Mouse (Mus musculus) midbrain, embryonic 16.5 days (tissue): ENCODE data around the gene Gm12166. TPM values are rescaled to one million over a fixed set of nuclear protein-coding genes. Genes with fewer than 3 reads are reported as not detected.
A peak's percentile ranks its signal among the peaks of the same experiment; 100 is the strongest.
"Not testable (repeated sequence)": the region's sequence is repeated elsewhere in the genome, so short reads cannot be mapped to it uniquely, and the experiment has no call there.

Experiments used
- ATAC-seq: fragments of 200-750 bp; cut with Nextera tagmentation; 2 replicates; pipeline ENCODE4 v1.8.0; 2017; ENCODE audit warnings: moderate TSS enrichment
- H3K27ac ChIP-seq: fragments of 300-500 bp; sonication (generic); 2 replicates; pipeline ENCODE4 v1.5.1; 2014; ENCODE audit warnings: mild to moderate bottlenecking, low read length, mixed read lengths
- H3K27me3 ChIP-seq: fragments of 300-500 bp; sonication (generic); 2 replicates; pipeline ENCODE4 v1.6.1; 2014; ENCODE audit warnings: low read depth, low read length, mixed read lengths; ENCODE audit not compliant: control insufficient read depth, insufficient read depth
- H3K36me3 ChIP-seq: fragments of 300-500 bp; sonication (generic); 2 replicates; pipeline ENCODE4 v1.6.1; 2014; ENCODE audit warnings: mild to moderate bottlenecking, low read length, moderate library complexity, mixed read lengths; ENCODE audit not compliant: control insufficient read depth, insufficient read depth
- H3K4me1 ChIP-seq: fragments of 300-500 bp; sonication (generic); 2 replicates; pipeline ENCODE4 v1.6.1; 2014; ENCODE audit warnings: mild to moderate bottlenecking, low read length, mixed read lengths; ENCODE audit not compliant: control insufficient read depth, insufficient read depth
- H3K4me2 ChIP-seq: fragments of 300-500 bp; sonication (generic); 2 replicates; pipeline ENCODE4 v1.6.1; 2014; ENCODE audit warnings: mild to moderate bottlenecking, low read length, mixed read lengths
- H3K4me3 ChIP-seq: fragments of 300-500 bp; sonication (generic); 2 replicates; pipeline ENCODE4 v1.5.1; 2014; ENCODE audit warnings: low read depth, mild to moderate bottlenecking, low read length, moderate library complexity, mixed read lengths
- H3K9ac ChIP-seq: fragments of 300-500 bp; sonication (generic); 2 replicates; pipeline ENCODE4 v1.6.1; 2014; ENCODE audit warnings: low read depth, low read length, mixed read lengths
- H3K9me3 ChIP-seq: fragments of 300-500 bp; sonication (generic); replicated peaks from 2 replicates; pipeline ENCODE4 v1.6.1; 2014; ENCODE audit warnings: mild to moderate bottlenecking, low read length, mixed read lengths; ENCODE audit not compliant: control insufficient read depth, poor library complexity, severe bottlenecking
- WGBS: fragments of 180-500 bp; shearing (Covaris S2); extraction: QIAGEN DNeasy Blood & Tissue Kit; methylation state at CpG from one replicate; pipeline ENCODE4 v1.1.7; 2014; 5-methylcytosine and 5-hydroxymethylcytosine counted together
- polyA plus RNA-seq: library from polyadenylated mRNA; unstranded; fragments of >200 nt; fragmentation: Nextera tagmentation; extraction: Ambion mirVana; gene quantifications from 2 replicates; pipeline ENCODE4 v1.2.1, GENCODE M21; 2015

The Gm12166 gene
- polyA plus RNA-seq: 4.7 and 7.1 TPM in 2 replicates

- WGBS: 23% methylated on average over 19 of the region's 19 CpGs
- not testable (repeated sequence) for H3K4me1 ChIP-seq, H3K27ac ChIP-seq, H3K27me3 ChIP-seq, H3K36me3 ChIP-seq, H3K4me3 ChIP-seq, H3K9me3 ChIP-seq, H3K9ac ChIP-seq, H3K4me2 ChIP-seq, ATAC-seq
Observed at GRCm38 (mm10) chr11:46052105-46052659, at the start of gene Gm12166. Gene Gm12166 (minus strand): TSS chr11:46052321.

- no peaks in the 10 kb centered on the region for H3K4me1 ChIP-seq
- H3K27ac ChIP-seq: no peak overlapping the region
- ATAC-seq: no peak
- no peaks in the 10 kb centered on the region for H3K27me3 ChIP-seq
- 85% methylated on average over 3 of the region's 3 CpGs for WGBS
- no peak overlapping the region for H3K4me2 ChIP-seq
- no peak overlapping the region for H3K9ac ChIP-seq
- H3K36me3 ChIP-seq: peaks cover 20% of the 10 kb centered on the region
- H3K4me3 ChIP-seq: no peak overlapping the region
- H3K9me3 ChIP-seq: no peaks in the 10 kb centered on the region
Observed at GRCm38 (mm10) chr11:46097062-46097461, 44.9 kb upstream of the Gm12166 start.

- Histone ChIP-seq H3K4me3 (no peak overlapping the region), H3K27me3 (no peaks in the 10 kb centered on the region), H3K4me1 (no peaks in the 10 kb centered on the region), H3K36me3 (peaks cover 20% of the 10 kb centered on the region), H3K4me2 (no peak overlapping the region), H3K27ac (no peak overlapping the region), H3K9me3 (no peaks in the 10 kb centered on the region), H3K9ac (no peak overlapping the region)
- no peak for ATAC-seq
- WGBS: 95% methylated on average over 6 of the region's 6 CpGs
Observed at GRCm38 (mm10) chr11:46096265-46096649, 44.1 kb upstream of the Gm12166 start.

- 0 out of 2 replicates have a peak, but pooled peaks cover 2% of the 10 kb centered on the region for H3K4me1 ChIP-seq
- H3K27me3 ChIP-seq: no peaks in the 10 kb centered on the region
- H3K9ac ChIP-seq: no peak overlapping the region
- WGBS: 75% methylated on average over 9 of the region's 9 CpGs
- H3K27ac ChIP-seq: no peak overlapping the region
- H3K36me3 ChIP-seq: peaks cover 15% of the 10 kb centered on the region
- no peaks in the 10 kb centered on the region for H3K9me3 ChIP-seq
- H3K4me3 ChIP-seq: no peak overlapping the region
- no peak for ATAC-seq
- H3K4me2 ChIP-seq: no peak overlapping the region
Observed at GRCm38 (mm10) chr11:46095477-46096264, 43.5 kb upstream of the Gm12166 start.

GRCm38 (mm10) chr11:46092121-46092520 lies 40.0 kb upstream of the Gm12166 start:
- H3K4me3 ChIP-seq: no peak overlapping the region
- H3K27me3 ChIP-seq: no peaks in the 10 kb centered on the region
- no peak overlapping the region for H3K4me2 ChIP-seq
- H3K36me3 ChIP-seq: peaks cover 4% of the 10 kb centered on the region; the same call in 1 of the 2 replicates
- H3K9me3 ChIP-seq: no peaks in the 10 kb centered on the region
- 84% methylated on average over 4 of the region's 4 CpGs for WGBS
- no peak overlapping the region for H3K27ac ChIP-seq
- ATAC-seq: no peak
- no peak overlapping the region for H3K9ac ChIP-seq
- 0 out of 2 replicates have a peak, but pooled peaks cover 2% of the 10 kb centered on the region for H3K4me1 ChIP-seq

- Histone ChIP-seq H3K27ac (no peak overlapping the region), H3K4me2 (no peak overlapping the region), H3K4me1 (0 out of 2 replicates have a peak, but pooled peaks cover 2% of the 10 kb centered on the region), H3K9me3 (no peaks in the 10 kb centered on the region), H3K9ac (no peak overlapping the region), H3K36me3 (peaks cover 4% of the 10 kb centered on the region; the same call in 1 of the 2 replicates), H3K4me3 (no peak overlapping the region), H3K27me3 (no peaks in the 10 kb centered on the region)
- 64% methylated on average over 10 of the region's 10 CpGs for WGBS
- peak; percentile 32; the same call in 1 of the 2 replicates for ATAC-seq
Observed at GRCm38 (mm10) chr11:46090951-46091667, 39.0 kb upstream of the Gm12166 start.

- H3K4me2 ChIP-seq: no peak overlapping the region
- H3K9me3 ChIP-seq: no peaks in the 10 kb centered on the region
- 90% methylated on average over 10 of the region's 10 CpGs for WGBS
- H3K4me3 ChIP-seq: no peak overlapping the region
- no peak for ATAC-seq
- H3K4me1 ChIP-seq: 0 out of 2 replicates have a peak, but pooled peaks cover 2% of the 10 kb centered on the region
- peaks cover 4% of the 10 kb centered on the region; the same call in 1 of the 2 replicates for H3K36me3 ChIP-seq
- H3K27ac ChIP-seq: no peak overlapping the region
- no peak overlapping the region for H3K9ac ChIP-seq
- H3K27me3 ChIP-seq: no peaks in the 10 kb centered on the region
Observed at GRCm38 (mm10) chr11:46090036-46090725, 38.1 kb upstream of the Gm12166 start.

GRCm38 (mm10) chr11:46089081-46089713 lies 37.1 kb upstream of the Gm12166 start:
- no peaks in the 10 kb centered on the region for H3K36me3 ChIP-seq
- no peaks in the 10 kb centered on the region for H3K9me3 ChIP-seq
- no peaks in the 10 kb centered on the region for H3K27me3 ChIP-seq
- H3K4me2 ChIP-seq: no peak overlapping the region
- WGBS: 87% methylated on average over 4 of the region's 4 CpGs
- 0 out of 2 replicates have a peak, but pooled peaks cover 2% of the 10 kb centered on the region for H3K4me1 ChIP-seq
- H3K9ac ChIP-seq: no peak overlapping the region
- H3K4me3 ChIP-seq: no peak overlapping the region
- no peak for ATAC-seq
- no peak overlapping the region for H3K27ac ChIP-seq
